Mouse (Mus musculus) megakaryocyte-erythroid progenitor cell, adult 5-6 weeks (primary cell): ENCODE measurements around the gene Mapk8. TPM values are rescaled to one million over a fixed set of nuclear protein-coding genes. Genes with fewer than 3 reads are reported as not detected.

Source experiments
- ATAC-seq: replicated peaks from 2 replicates; pipeline ENCODE4 v1.8.0; 2016; ENCODE audit warnings: mild to moderate bottlenecking, inconsistent platforms; ENCODE audit not compliant: severe bottlenecking, poor library complexity, low FRiP score, low TSS enrichment
- total RNA-seq, 2 experiments: library from RNA; stranded (forward) in 1 of 2; stranded (reverse) in 1 of 2; fragments of 200-1000, 215-1000 nt in 1 of 2; fragments of >200 nt in 1 of 2; fragmentation: Nextera tagmentation in 1 of 2; gene quantifications; 2 replicates each; pipeline ENCODE4 v1.2.3; 2014 to 2017

Gene Mapk8
- total RNA-seq, 2 experiments from 2014 or later, result 27.2 to 53.9 TPM

- ATAC-seq, result no peak
Observed at GRCm38 (mm10) chr14:33355276-33355675, 91.7 kb downstream of the Mapk8 start.

GRCm38 (mm10) chr14:33352890-33353289 lies 94.1 kb downstream of the Mapk8 start:
- ATAC-seq, result no peak

GRCm38 (mm10) chr14:33351984-33352722 lies 94.8 kb downstream of the Mapk8 start:
- ATAC-seq, result peak; percentile 35; the same call in 1 of the 2 replicates

- no peak for ATAC-seq
Observed at GRCm38 (mm10) chr14:33351019-33351418, 95.9 kb downstream of the Mapk8 start.

- ATAC-seq, result no peak
Observed at GRCm38 (mm10) chr14:33348146-33348545, 98.8 kb downstream of the Mapk8 start.

- no peak for ATAC-seq
Observed at GRCm38 (mm10) chr14:33347738-33348137, 99.2 kb downstream of the Mapk8 start.

- ATAC-seq, result no peak
Observed at GRCm38 (mm10) chr14:33346546-33346945, 100.4 kb downstream of the Mapk8 start.

- no peak for ATAC-seq
Observed at GRCm38 (mm10) chr14:33343131-33343725, 103.7 kb downstream of the Mapk8 start.

- ATAC-seq, result no peak
Observed at GRCm38 (mm10) chr14:33338684-33339083, 108.3 kb downstream of the Mapk8 start.

GRCm38 (mm10) chr14:33335733-33336132 lies 111.2 kb downstream of the Mapk8 start:
- ATAC-seq, result no peak

- no peak for ATAC-seq
Observed at GRCm38 (mm10) chr14:33334402-33334801, 112.6 kb downstream of the Mapk8 start.

GRCm38 (mm10) chr14:33333833-33334232 lies 113.1 kb downstream of the Mapk8 start:
- peak; percentile 64; the same call in 1 of the 2 replicates for ATAC-seq

GRCm38 (mm10) chr14:33331627-33332026 lies 115.3 kb downstream of the Mapk8 start:
- ATAC-seq, result no peak

GRCm38 (mm10) chr14:33330986-33331385 lies 116.0 kb downstream of the Mapk8 start:
- peak; percentile 64 for ATAC-seq

GRCm38 (mm10) chr14:33329297-33329805 lies 117.6 kb downstream of the Mapk8 start:
- ATAC-seq, result no peak

GRCm38 (mm10) chr14:33328369-33328768 lies 118.6 kb downstream of the Mapk8 start:
- ATAC-seq, result no peak

Other genes starting within 250 kb of the Mapk8 start
- not detected in 2 replicates for gene Arhgap22, start 233.1 kb downstream of the Mapk8 start, total RNA-seq (2014; fragmentation: Nextera tagmentation)
- gene Arhgap22, start 233.1 kb downstream of the Mapk8 start, total RNA-seq (2017), result not detected in 2 replicates
- gene Frmpd2, start 24.5 kb upstream of the Mapk8 start, total RNA-seq (2014; fragmentation: Nextera tagmentation), result not detected in 2 replicates
- not detected in 2 replicates for gene Frmpd2, start 24.5 kb upstream of the Mapk8 start, total RNA-seq (2017)
- 0.22 TPM in 1 of 2 replicates, not detected in the other for gene Ptpn20, start 142.0 kb upstream of the Mapk8 start, total RNA-seq (2014; fragmentation: Nextera tagmentation)
- not detected in 2 replicates for gene Ptpn20, start 142.0 kb upstream of the Mapk8 start, total RNA-seq (2017)